Mouse (Mus musculus) bone marrow macrophage, adult 2 months (primary cell): ENCODE measurements around the gene Glp1r.

Experiments used
- CTCF ChIP-seq: IDR thresholded peaks from 2 replicates; pipeline ENCODE4 v1.5.1; 2012; ENCODE audit warnings: low read depth, mild to moderate bottlenecking, low read length, moderate library complexity
- POLR2A ChIP-seq: IDR thresholded peaks from 2 replicates; pipeline ENCODE4 v1.6.1; 2012; ENCODE audit warnings: mild to moderate bottlenecking, low read depth, low read length, borderline replicate concordance

- TF ChIP-seq POLR2A: no peak
- no peak for TF ChIP-seq CTCF
Measured at GRCm38 (mm10) chr17:30907577-30907976, 6.0 kb downstream of the Glp1r start.
